Mouse (Mus musculus): Measurements from ENCODE around the gene Cfap126.
"Not testable (repeated sequence)": the region's sequence is repeated elsewhere in the genome, so short reads cannot be mapped to it uniquely, and the experiment has no call there.

DNA sequence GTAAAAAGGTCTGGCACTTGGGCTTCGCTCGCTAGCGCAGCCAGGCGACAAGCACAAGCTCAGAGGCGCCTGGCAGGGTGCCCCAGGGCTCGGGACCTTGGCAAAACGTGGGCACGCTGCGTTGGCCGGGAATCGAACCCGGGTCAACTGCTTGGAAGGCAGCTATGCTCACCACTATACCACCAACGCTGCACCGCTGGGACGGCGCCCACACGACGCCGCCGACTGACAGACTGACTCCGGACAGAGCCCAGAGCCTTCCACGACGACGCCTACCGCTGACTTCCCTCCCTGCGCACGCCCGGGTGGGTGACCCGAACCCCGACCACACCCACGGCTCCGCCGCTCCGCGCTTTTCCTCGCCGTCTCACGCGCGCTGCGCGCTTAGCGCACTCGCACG lies 41.5 kb upstream of the Cfap126 start:
- not testable (repeated sequence) for TF ChIP-seq CTCF, EP300 (IDR thresholded peaks at IDR 0.05)

Data from lung, postnatal 0 days (tissue).